Mouse (Mus musculus) megakaryocyte, embryonic 14.5 days (primary cell): ENCODE measurements around the gene Lonp2.

ENCODE experiments used
- FLI1 ChIP-seq: IDR thresholded peaks from 2 replicates; pipeline ENCODE4 v1.6.1; 2012; ENCODE audit warnings: low read length, inconsistent platforms, mixed read lengths
- GATA1 ChIP-seq: IDR thresholded peaks from 3 replicates; pipeline ENCODE4 v1.6.1; 2012; ENCODE audit warnings: mixed read lengths, low read length, inconsistent platforms, borderline replicate concordance

DNA sequence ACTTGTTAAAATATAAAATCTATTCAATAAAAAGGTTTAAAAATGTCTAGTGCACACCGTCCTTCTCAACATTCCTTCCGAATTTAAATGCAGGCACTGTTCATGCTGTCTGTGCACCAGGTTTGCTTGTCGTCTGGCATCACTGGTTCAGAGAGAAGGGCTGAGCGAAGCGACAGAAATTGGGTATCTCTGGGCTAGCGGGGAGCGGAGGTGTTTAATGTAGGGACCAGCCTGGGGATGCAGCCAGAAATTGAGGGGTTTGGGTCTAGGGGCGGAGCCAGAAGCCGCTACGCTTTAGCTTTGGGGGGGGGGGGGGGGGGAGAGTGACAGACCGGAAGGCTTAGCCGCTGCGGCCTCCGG is 312 bp upstream of the Lonp2 start:
- TF ChIP-seq FLI1 (no peak), GATA1 (no peak)
